Mouse (Mus musculus) bone marrow macrophage, adult 2 months (primary cell): ENCODE measurements around the gene Tsga10ip.

ENCODE experiments used
- CTCF ChIP-seq: IDR thresholded peaks from 2 replicates; pipeline ENCODE4 v1.5.1; 2012; ENCODE audit warnings: low read depth, mild to moderate bottlenecking, low read length, moderate library complexity
- POLR2A ChIP-seq: IDR thresholded peaks from 2 replicates; pipeline ENCODE4 v1.6.1; 2012; ENCODE audit warnings: mild to moderate bottlenecking, low read depth, low read length, borderline replicate concordance

DNA sequence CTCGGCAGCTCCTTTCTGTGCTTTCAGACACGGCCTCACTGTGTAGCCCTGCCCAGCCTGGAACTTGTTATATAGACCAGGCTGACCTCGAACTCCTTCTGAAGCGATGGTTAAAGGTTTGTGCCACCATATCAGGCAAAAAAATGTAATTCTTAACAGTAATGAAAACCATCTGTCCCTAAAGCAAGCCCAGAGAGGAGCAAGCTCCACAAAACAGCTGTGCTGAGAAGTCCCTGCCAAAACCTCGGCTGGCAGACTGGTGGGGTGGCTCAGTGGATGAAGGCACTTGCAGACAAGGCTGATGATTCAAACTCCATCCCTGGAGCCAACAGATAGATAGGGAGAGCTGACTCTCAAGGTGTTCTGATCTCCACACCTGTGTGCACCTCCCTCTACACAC lies 6.7 kb upstream of the Tsga10ip start:
- TF ChIP-seq CTCF: no peak
- no peak for TF ChIP-seq POLR2A
